Mouse (Mus musculus): ENCODE measurements around the gene Dusp3. TPM values are rescaled to one million over a fixed set of nuclear protein-coding genes. Genes with fewer than 3 reads are reported as not detected.

Dusp3 gene
- polyA plus RNA-seq, 1 experiment, result 13.3 TPM

- TF ChIP-seq CTCF (IDR thresholded peaks at IDR 0.05; ENCODE audit: low read depth, low read length) (no peak), POLR2A (IDR thresholded peaks at IDR 0.05; ENCODE audit: insufficient read depth, low read length) (no peak), EP300 (IDR thresholded peaks at IDR 0.05; ENCODE audit: insufficient read depth, low read depth, low read length) (no peak)
- H3K4me3 ChIP-seq (ENCODE audit: low read depth, low read length), result no peak overlapping the region
- H3K9ac ChIP-seq (ENCODE audit: low read depth, poor library complexity, severe bottlenecking), result no peak overlapping the region
- no peaks in the 10 kb centered on the region for H3K9me3 ChIP-seq (replicated peaks; ENCODE audit: control insufficient read depth, insufficient read depth, low read length, poor library complexity, severe bottlenecking)
- no peaks in the 10 kb centered on the region for H3K36me3 ChIP-seq (ENCODE audit: control insufficient read depth, insufficient read depth, low read length, poor library complexity, severe bottlenecking)
- H3K4me1 ChIP-seq (ENCODE audit: control insufficient read depth, insufficient read depth, low read length), result peaks cover 6% of the 10 kb centered on the region
- no peaks in the 10 kb centered on the region for H3K27me3 ChIP-seq (ENCODE audit: control insufficient read depth, insufficient read depth, low read length, poor library complexity, severe bottlenecking)
- H3K27ac ChIP-seq (ENCODE audit: insufficient read depth, low read length), result no peak overlapping the region
Observed at GRCm38 (mm10) chr11:101980603-101981157, 6.1 kb downstream of the Dusp3 start.

- no peak overlapping the region for H3K4me3 ChIP-seq (ENCODE audit: low read depth, low read length)
- no peaks in the 10 kb centered on the region for H3K27me3 ChIP-seq (ENCODE audit: control insufficient read depth, insufficient read depth, low read length, poor library complexity, severe bottlenecking)
- H3K9ac ChIP-seq (ENCODE audit: low read depth, poor library complexity, severe bottlenecking), result no peak overlapping the region
- TF ChIP-seq CTCF (IDR thresholded peaks at IDR 0.05; ENCODE audit: low read depth, low read length), result no peak
- TF ChIP-seq EP300 (IDR thresholded peaks at IDR 0.05; ENCODE audit: insufficient read depth, low read depth, low read length), result no peak
- no peak for TF ChIP-seq POLR2A (IDR thresholded peaks at IDR 0.05; ENCODE audit: insufficient read depth, low read length)
- H3K9me3 ChIP-seq (replicated peaks; ENCODE audit: control insufficient read depth, insufficient read depth, low read length, poor library complexity, severe bottlenecking), result no peaks in the 10 kb centered on the region
- H3K27ac ChIP-seq (ENCODE audit: insufficient read depth, low read length), result no peak overlapping the region
- H3K4me1 ChIP-seq (ENCODE audit: control insufficient read depth, insufficient read depth, low read length), result peaks cover 6% of the 10 kb centered on the region
- H3K36me3 ChIP-seq (ENCODE audit: control insufficient read depth, insufficient read depth, low read length, poor library complexity, severe bottlenecking), result peaks cover 2% of the 10 kb centered on the region; the same call in 1 of the 2 replicates
Observed at GRCm38 (mm10) chr11:101979140-101979539, 7.7 kb downstream of the Dusp3 start.

GRCm38 (mm10) chr11:101976949-101977348 lies 9.9 kb downstream of the Dusp3 start:
- Histone ChIP-seq H3K27me3 (ENCODE audit: control insufficient read depth, insufficient read depth, low read length, poor library complexity, severe bottlenecking) (no peaks in the 10 kb centered on the region), H3K4me3 (ENCODE audit: low read depth, low read length) (no peak overlapping the region), H3K4me1 (ENCODE audit: control insufficient read depth, insufficient read depth, low read length) (peaks cover 1% of the 10 kb centered on the region), H3K27ac (ENCODE audit: insufficient read depth, low read length) (no peak overlapping the region), H3K9me3 (replicated peaks; ENCODE audit: control insufficient read depth, insufficient read depth, low read length, poor library complexity, severe bottlenecking) (no peaks in the 10 kb centered on the region), H3K9ac (ENCODE audit: low read depth, poor library complexity, severe bottlenecking) (no peak overlapping the region), H3K36me3 (ENCODE audit: control insufficient read depth, insufficient read depth, low read length, poor library complexity, severe bottlenecking) (peaks cover 3% of the 10 kb centered on the region; the same call in 1 of the 2 replicates)
- TF ChIP-seq CTCF (IDR thresholded peaks at IDR 0.05; ENCODE audit: low read depth, low read length) (peak; percentile 16), EP300 (IDR thresholded peaks at IDR 0.05; ENCODE audit: insufficient read depth, low read depth, low read length) (no peak), POLR2A (IDR thresholded peaks at IDR 0.05; ENCODE audit: insufficient read depth, low read length) (no peak)

- H3K4me1 ChIP-seq (ENCODE audit: control insufficient read depth, insufficient read depth, low read length), result no peaks in the 10 kb centered on the region
- H3K4me3 ChIP-seq (ENCODE audit: low read depth, low read length), result no peak overlapping the region
- H3K27me3 ChIP-seq (ENCODE audit: control insufficient read depth, insufficient read depth, low read length, poor library complexity, severe bottlenecking), result no peaks in the 10 kb centered on the region
- H3K9me3 ChIP-seq (replicated peaks; ENCODE audit: control insufficient read depth, insufficient read depth, low read length, poor library complexity, severe bottlenecking), result no peaks in the 10 kb centered on the region
- TF ChIP-seq EP300 (IDR thresholded peaks at IDR 0.05; ENCODE audit: insufficient read depth, low read depth, low read length), result no peak
- TF ChIP-seq CTCF (IDR thresholded peaks at IDR 0.05; ENCODE audit: low read depth, low read length), result peak; percentile 86
- no peak overlapping the region for H3K27ac ChIP-seq (ENCODE audit: insufficient read depth, low read length)
- H3K9ac ChIP-seq (ENCODE audit: low read depth, poor library complexity, severe bottlenecking), result no peak overlapping the region
- H3K36me3 ChIP-seq (ENCODE audit: control insufficient read depth, insufficient read depth, low read length, poor library complexity, severe bottlenecking), result peaks cover 3% of the 10 kb centered on the region; the same call in 1 of the 2 replicates
Observed at GRCm38 (mm10) chr11:101974923-101975322, 11.9 kb downstream of the Dusp3 start.

- Histone ChIP-seq H3K27ac (ENCODE audit: insufficient read depth, low read length) (no peak overlapping the region), H3K9me3 (replicated peaks; ENCODE audit: control insufficient read depth, insufficient read depth, low read length, poor library complexity, severe bottlenecking) (no peaks in the 10 kb centered on the region), H3K36me3 (ENCODE audit: control insufficient read depth, insufficient read depth, low read length, poor library complexity, severe bottlenecking) (peaks cover 3% of the 10 kb centered on the region; the same call in 1 of the 2 replicates), H3K4me1 (ENCODE audit: control insufficient read depth, insufficient read depth, low read length) (no peaks in the 10 kb centered on the region), H3K27me3 (ENCODE audit: control insufficient read depth, insufficient read depth, low read length, poor library complexity, severe bottlenecking) (no peaks in the 10 kb centered on the region), H3K9ac (ENCODE audit: low read depth, poor library complexity, severe bottlenecking) (no peak overlapping the region), H3K4me3 (ENCODE audit: low read depth, low read length) (no peak overlapping the region)
- TF ChIP-seq POLR2A (IDR thresholded peaks at IDR 0.05; ENCODE audit: insufficient read depth, low read length) (no peak), CTCF (IDR thresholded peaks at IDR 0.05; ENCODE audit: low read depth, low read length) (no peak), EP300 (IDR thresholded peaks at IDR 0.05; ENCODE audit: insufficient read depth, low read depth, low read length) (no peak)
Observed at GRCm38 (mm10) chr11:101974181-101974580, 12.6 kb downstream of the Dusp3 start.

GRCm38 (mm10) chr11:101973496-101973895 lies 13.3 kb downstream of the Dusp3 start:
- no peak overlapping the region for H3K9ac ChIP-seq (ENCODE audit: low read depth, poor library complexity, severe bottlenecking)
- no peaks in the 10 kb centered on the region for H3K9me3 ChIP-seq (replicated peaks; ENCODE audit: control insufficient read depth, insufficient read depth, low read length, poor library complexity, severe bottlenecking)
- no peaks in the 10 kb centered on the region for H3K27me3 ChIP-seq (ENCODE audit: control insufficient read depth, insufficient read depth, low read length, poor library complexity, severe bottlenecking)
- no peak overlapping the region for H3K4me3 ChIP-seq (ENCODE audit: low read depth, low read length)
- H3K27ac ChIP-seq (ENCODE audit: insufficient read depth, low read length), result no peak overlapping the region
- H3K4me1 ChIP-seq (ENCODE audit: control insufficient read depth, insufficient read depth, low read length), result peaks cover under 1% of the 10 kb centered on the region
- peaks cover 3% of the 10 kb centered on the region; the same call in 1 of the 2 replicates for H3K36me3 ChIP-seq (ENCODE audit: control insufficient read depth, insufficient read depth, low read length, poor library complexity, severe bottlenecking)
- TF ChIP-seq POLR2A (IDR thresholded peaks at IDR 0.05; ENCODE audit: insufficient read depth, low read length) (no peak), EP300 (IDR thresholded peaks at IDR 0.05; ENCODE audit: insufficient read depth, low read depth, low read length) (no peak), CTCF (IDR thresholded peaks at IDR 0.05; ENCODE audit: low read depth, low read length) (no peak)
